Mouse (Mus musculus) embryo, embryonic 11.5 days (tissue): ENCODE results near the gene Ifitm10.
"Not testable (repeated sequence)": the region's sequence is repeated elsewhere in the genome, so short reads cannot be mapped to it uniquely, and the experiment has no call there.

Source experiments
- DNase-seq: peaks from one replicate; pipeline ENCODE4 v3.0.0-alpha.2; 2012; ENCODE audit warnings: low read depth, low spot score

Gene Ifitm10

DNA sequence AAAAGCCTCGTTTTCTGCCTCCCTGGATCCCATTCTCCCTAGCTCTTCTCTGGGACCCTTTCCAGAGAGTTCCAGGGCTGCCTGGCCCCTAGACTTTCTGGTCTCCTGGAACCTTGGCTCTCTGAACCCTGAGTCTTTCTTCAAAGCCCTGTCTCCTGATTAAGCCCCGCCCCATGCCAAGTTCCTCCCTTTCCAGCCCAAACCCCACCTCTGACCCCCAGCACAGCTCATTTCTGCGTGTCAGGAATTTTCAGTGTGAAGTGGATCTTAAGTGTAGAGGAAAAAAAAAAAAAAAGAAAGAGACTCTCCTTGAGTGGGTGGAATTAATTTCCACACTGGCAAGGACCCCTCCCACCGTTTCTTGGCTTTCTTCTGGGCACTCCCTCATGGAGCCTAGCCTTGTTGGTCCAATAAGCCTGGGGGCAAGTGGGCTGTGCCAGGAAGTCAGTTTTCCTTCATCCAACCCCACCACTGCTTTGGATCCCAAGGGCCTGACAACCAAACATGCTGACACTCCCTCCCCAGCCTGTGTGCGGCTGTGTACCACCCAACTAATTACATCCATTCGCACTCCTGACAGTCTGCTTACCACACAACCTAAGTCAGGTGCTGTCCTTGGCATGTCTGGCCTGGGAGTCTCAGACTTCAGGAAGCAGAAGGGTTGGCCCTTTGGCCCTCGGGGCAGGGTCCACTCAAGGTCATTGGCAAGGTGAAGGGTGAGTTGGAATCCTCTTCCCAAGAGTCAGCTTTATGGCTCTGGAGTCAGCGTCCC lies at the start of gene Ifitm10:
Gene Ifitm10 (minus strand): TSS at position 113 of the 772 bp plus-strand sequence.
- DNase-seq = no peak

- DNase-seq = no peak
Measured at GRCm38 (mm10) chr7:142421826-142422225, 48.3 kb upstream of the Ifitm10 start.

- DNase-seq = no peak
Measured at GRCm38 (mm10) chr7:142419887-142420286, 46.3 kb upstream of the Ifitm10 start.

- DNase-seq = no peak
Measured at GRCm38 (mm10) chr7:142418679-142419078, 45.1 kb upstream of the Ifitm10 start.

GRCm38 (mm10) chr7:142418027-142418426 lies 44.5 kb upstream of the Ifitm10 start:
- DNase-seq = no peak

- no peak for DNase-seq
Measured at GRCm38 (mm10) chr7:142416225-142416624, 42.7 kb upstream of the Ifitm10 start.

DNA sequence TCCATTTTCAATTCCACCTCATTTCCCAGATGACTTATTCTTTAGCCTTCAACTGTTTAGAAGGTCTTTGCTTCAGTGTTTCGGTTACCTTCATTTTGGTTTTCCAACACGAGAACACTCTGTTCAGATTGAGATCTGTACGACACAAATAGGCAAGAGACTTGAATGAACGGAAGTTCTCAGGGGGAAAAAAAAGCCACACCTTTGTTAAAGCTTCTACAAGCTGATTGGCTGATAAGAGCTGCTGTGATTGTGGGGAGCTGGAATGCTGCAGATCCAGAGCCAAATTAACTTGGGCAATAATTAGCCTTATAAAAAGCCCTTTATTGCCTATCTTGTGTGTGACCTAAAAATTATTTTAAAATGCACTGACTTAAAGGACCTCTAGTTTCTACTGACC lies 41.8 kb upstream of the Ifitm10 start:
- DNase-seq = no peak

GRCm38 (mm10) chr7:142413285-142413684 lies 39.7 kb upstream of the Ifitm10 start:
- no peak for DNase-seq

- no peak for DNase-seq
Measured at GRCm38 (mm10) chr7:142409603-142410002, 36.0 kb upstream of the Ifitm10 start.

DNA sequence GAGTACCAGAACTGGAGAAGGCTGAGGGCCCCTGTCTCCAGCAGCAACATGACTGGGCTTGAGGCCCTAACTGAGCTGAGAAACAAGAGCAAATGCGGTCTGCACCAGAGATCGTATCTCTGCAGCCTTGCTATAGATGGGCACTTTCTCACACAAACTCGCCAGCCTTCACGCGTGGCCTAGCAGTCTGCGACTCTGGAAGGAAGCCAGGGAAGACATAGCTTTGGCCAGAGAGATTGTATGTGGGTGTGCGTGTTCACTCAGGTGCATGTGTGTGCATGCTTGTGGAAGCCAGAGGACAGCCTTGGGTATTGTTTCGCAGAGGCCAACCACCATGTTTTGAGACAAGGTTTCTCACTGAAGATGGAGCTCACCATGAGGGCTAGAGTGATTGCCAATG lies 35.1 kb upstream of the Ifitm10 start:
- no peak for DNase-seq

DNA sequence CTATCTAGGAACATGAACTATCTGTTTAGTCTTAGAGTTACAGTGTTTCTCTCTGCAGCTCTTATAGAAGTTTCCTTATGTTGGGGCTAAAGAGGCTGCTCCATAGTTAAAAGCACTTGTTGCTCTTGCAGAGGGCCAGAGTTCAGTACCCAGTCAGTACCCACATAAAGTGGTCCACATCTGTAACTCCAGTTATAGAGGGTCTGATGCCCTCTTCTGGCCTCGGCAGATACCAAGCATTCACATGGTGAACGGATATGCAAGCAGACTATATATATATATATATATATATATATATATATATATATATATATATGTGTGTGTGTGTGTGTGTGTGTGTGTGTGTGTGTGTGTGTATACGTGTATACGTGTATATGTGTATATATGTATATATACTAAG lies 34.4 kb upstream of the Ifitm10 start:
- no peak for DNase-seq

DNA sequence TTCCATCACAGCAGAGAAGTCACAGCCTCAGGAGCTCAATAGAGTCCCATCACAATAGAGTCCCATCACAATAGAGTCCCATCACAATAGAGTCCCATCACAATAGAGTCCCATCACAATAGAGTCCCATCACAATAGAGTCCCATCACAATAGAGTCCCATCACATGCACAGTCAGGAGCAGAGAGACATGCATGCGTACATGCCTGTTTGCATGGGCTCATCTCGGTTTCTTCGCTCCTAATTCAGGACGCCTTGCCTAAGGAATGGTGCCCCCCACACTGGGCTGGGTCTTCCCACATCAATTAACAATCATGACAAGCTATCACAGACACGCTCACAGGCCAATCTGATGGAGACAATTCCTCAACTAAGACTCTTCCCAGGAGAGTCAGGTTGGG lies 31.6 kb upstream of the Ifitm10 start:
- DNase-seq = not testable (repeated sequence)

DNA sequence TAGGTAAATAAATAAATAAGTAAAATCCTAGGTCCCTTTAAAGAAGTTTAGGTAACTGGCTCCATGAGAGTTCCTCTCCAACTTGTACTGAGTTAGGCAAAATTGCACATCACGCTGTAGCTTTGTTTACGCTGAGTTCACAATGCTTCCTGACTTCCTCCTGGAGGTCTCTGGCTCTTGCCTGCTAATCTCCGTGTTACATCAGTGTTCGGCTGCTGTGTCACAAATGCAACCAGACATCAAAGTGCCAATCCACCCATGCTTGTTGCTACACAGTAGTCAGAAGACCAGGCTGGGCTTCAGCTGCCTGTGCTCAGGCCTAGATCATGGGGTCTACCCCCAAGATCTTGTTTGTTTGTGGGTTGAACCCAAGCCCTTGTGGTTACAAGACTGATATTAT lies 30.0 kb upstream of the Ifitm10 start:
- DNase-seq = no peak

GRCm38 (mm10) chr7:142400750-142401142 lies 27.2 kb upstream of the Ifitm10 start:
- DNase-seq = no peak

GRCm38 (mm10) chr7:142400112-142400749 lies 26.7 kb upstream of the Ifitm10 start:
- DNase-seq = no peak

DNA sequence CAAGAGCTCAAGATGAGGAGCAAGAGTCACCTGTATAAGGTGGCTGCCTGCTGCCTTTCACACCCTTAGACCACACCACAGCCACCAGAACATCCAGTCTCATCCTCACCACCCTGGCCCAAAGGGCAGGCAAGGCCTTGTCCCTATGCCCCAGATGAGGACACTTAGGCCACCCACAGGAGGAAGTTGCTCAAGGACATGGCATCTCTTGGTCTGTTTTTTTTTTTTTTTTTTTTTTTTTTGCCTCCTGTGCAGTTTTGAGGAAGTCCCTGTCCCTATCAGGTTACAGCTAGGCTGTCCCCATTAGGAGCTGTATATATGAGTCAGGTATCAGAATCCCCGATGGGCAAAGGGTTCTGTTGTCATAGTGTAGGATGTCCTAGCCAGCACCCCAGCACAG lies 25.7 kb upstream of the Ifitm10 start:
- no peak for DNase-seq

DNA sequence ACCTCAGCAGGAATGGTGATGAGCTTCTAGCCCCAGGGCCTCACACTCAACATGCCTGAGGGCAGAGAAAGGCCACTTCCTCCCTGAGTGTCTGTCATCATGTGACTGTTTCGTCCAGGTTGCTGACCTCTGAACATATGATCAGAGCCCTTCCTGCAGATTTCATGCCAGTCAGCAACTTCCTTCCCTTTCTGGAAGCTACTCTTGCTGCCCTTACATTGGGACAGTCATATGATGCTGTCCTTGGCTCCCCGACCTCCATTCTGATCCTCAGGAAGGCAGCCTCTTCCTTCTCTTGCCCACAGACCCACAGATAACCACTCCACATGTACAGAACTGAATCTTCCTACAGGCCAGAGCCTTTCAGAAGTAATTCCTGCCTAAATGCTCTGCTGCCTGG lies 24.5 kb upstream of the Ifitm10 start:
- DNase-seq = no peak

- DNase-seq = no peak
Measured at GRCm38 (mm10) chr7:142396611-142397010, 23.1 kb upstream of the Ifitm10 start.

DNA sequence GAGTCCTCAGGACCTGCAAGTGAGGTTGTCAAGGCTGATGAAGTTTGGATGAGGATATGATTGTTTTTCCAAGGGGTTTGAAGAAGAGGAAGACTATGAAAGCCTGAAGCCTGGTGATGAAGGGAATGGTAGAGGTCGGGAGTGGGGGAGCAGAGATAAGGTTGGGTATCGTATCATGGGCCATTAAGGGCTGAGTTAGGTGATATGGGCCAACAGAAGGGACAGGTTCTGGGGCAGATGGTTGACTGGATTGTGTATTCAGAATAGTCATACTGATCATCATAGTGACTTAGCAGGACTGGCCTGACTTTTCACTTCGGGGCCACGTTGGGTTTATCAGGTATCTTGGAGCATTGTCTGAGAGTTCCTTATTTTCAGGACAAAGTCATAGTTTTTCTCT lies 21.9 kb upstream of the Ifitm10 start:
- DNase-seq = no peak

DNA sequence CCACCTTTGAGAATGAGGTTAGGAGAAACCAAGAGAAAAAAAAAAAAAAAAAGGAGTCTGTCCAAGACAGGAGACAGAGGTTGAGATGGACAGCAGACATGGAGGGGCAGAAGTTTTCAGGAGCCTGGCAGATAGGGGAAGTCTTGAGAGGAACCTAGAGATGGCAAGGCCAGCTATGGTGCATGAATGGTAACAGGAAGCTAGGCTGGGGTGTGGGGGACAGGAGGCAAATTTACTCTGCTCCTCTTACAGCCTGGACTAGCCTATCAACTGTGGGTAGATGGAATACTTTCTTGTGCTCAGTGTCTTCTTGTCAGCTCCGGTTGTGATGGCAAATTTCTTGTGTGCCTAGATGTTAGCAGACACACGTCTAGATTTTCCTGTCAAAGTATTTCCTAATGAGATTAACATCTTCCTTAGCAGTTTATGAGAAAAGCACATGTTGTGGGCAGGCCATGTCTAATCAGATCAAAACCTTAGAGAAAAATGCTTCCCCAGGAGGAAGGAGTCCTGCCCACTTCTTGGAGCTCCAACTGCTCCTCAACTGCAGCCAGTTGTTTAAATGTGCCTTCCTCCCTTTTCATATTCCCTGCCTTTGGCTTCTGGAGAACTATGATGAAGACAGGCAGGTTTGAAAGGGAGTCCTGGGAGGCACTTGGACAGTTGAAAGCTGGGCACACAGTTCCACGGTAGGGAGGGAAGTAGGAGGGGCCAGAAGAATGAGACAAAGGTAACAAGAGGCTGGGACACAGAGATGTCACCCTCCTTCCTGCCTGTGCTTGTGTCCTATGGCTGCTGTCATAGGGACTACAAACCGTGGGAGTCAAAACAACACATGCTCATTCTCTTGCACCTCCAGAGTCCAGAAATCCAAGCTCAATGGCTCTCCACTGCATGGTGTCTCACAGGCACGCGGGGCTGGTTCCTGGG lies 21.0 kb upstream of the Ifitm10 start:
- no peak for DNase-seq

- no peak for DNase-seq
Measured at GRCm38 (mm10) chr7:142393191-142393590, 19.6 kb upstream of the Ifitm10 start.

GRCm38 (mm10) chr7:142391609-142392008 lies 18.1 kb upstream of the Ifitm10 start:
- DNase-seq = no peak
